Mouse (Mus musculus) CH12.LX (cell line): ENCODE measurements at regions not wholly inside any gene's neighbourhood (a gene's known extent, or its start where the extent isn't known, plus 50 kb on each side); places are given as distances from the start of the nearest gene placed in this dataset.

Experiments used
- DNase-seq: peaks from one replicate; pipeline ENCODE4 v3.0.0-alpha.2; 2013; ENCODE audit errors: extremely low read depth
- H3K27ac ChIP-seq: 2 replicates; pipeline ENCODE4 v1.5.1; 2012; ENCODE audit warnings: low read depth, mild to moderate bottlenecking, control low read depth, moderate library complexity; ENCODE audit not compliant: insufficient read depth
- H3K27me3 ChIP-seq: replicated peaks from 2 replicates; pipeline ENCODE3; 2012; ENCODE audit warnings: inconsistent platforms
- H3K36me3 ChIP-seq, 2 experiments: replicated peaks in 1 of 2; 2 replicates each; pipeline versions ENCODE3 to v1.6.1; 2012; ENCODE audit warnings: inconsistent platforms in 1 of 2, low read length in 1 of 2, mild to moderate bottlenecking in 1 of 2, mixed read lengths in 1 of 2, moderate library complexity in 1 of 2; ENCODE audit not compliant: control insufficient read depth in 1 of 2, insufficient read depth in 1 of 2
- H3K4me1 ChIP-seq, 2 experiments: 2 replicates each; pipeline ENCODE4 v1.6.1; 2012; ENCODE audit warnings: inconsistent platforms in 1 of 2, moderate library complexity in 1 of 2; ENCODE audit not compliant: insufficient read depth in 2 of 2, control insufficient read depth in 1 of 2
- H3K4me2 ChIP-seq: 2 replicates; pipeline ENCODE4 v1.6.1; 2012; ENCODE audit warnings: low read depth, mild to moderate bottlenecking, control low read depth; ENCODE audit not compliant: poor library complexity, insufficient read depth, severe bottlenecking
- H3K4me3 ChIP-seq, 3 experiments: fragments of 150-350 bp in 1 of 3; sonication (generic) in 1 of 3; replicated peaks in 1 of 3; 2 replicates each; pipeline versions ENCODE3 to v1.5.1; 2011 to 2012; ENCODE audit warnings: low read depth in 2 of 3, low read length in 2 of 3, mild to moderate bottlenecking in 2 of 3, moderate library complexity in 2 of 3, control low read depth in 1 of 3, improper control_type of control experiment in 1 of 3, inconsistent platforms in 1 of 3, mixed read lengths in 1 of 3; ENCODE audit not compliant: poor library complexity in 1 of 3
- H3K79me2 ChIP-seq: replicated peaks from 2 replicates; pipeline ENCODE4 v1.6.1; 2012; ENCODE audit warnings: mild to moderate bottlenecking, moderate library complexity; ENCODE audit not compliant: control insufficient read depth, poor library complexity, insufficient read depth, severe bottlenecking; ENCODE audit errors: extremely low read depth
- H3K9ac ChIP-seq: 2 replicates; pipeline ENCODE4 v1.6.1; 2012; ENCODE audit warnings: low read depth, mild to moderate bottlenecking, control low read depth, moderate library complexity; ENCODE audit not compliant: insufficient read depth
- H3K9me3 ChIP-seq: replicated peaks from 2 replicates; pipeline ENCODE3; 2012; ENCODE audit warnings: low read length, inconsistent platforms, mixed read lengths
- BHLHE40 ChIP-seq: IDR thresholded peaks from 2 replicates; pipeline ENCODE4 v1.6.1; 2011; ENCODE audit warnings: mild to moderate bottlenecking, low read depth, low read length, improper control_type of control experiment
- CHD1 ChIP-seq: IDR thresholded peaks from 2 replicates; pipeline ENCODE4 v1.6.1; 2012; ENCODE audit warnings: low read depth, low read length, improper control_type of control experiment, inconsistent platforms
- CHD2 ChIP-seq: IDR thresholded peaks from 2 replicates; pipeline ENCODE4 v1.6.1; 2011; ENCODE audit warnings: low read length, improper control_type of control experiment
- CTCF ChIP-seq, 2 experiments: IDR thresholded peaks in 1 of 2; conservative IDR thresholded peaks in 1 of 2; 2 replicates each; pipeline ENCODE4 v1.5.1; 2011 to 2012; ENCODE audit warnings: low read depth in 2 of 2, low read length in 2 of 2, improper control_type of control experiment in 1 of 2, inconsistent platforms in 1 of 2, mild to moderate bottlenecking in 1 of 2, moderate library complexity in 1 of 2
- GABPA ChIP-seq: IDR thresholded peaks from 2 replicates; pipeline ENCODE4 v1.6.1; 2012; ENCODE audit warnings: low read depth, low read length, improper control_type of control experiment, inconsistent platforms; ENCODE audit not compliant: insufficient replicate concordance
- IRF4 ChIP-seq: IDR thresholded peaks from 2 replicates; pipeline ENCODE4 v1.6.1; 2014; ENCODE audit warnings: low read depth, mild to moderate bottlenecking, inconsistent platforms, low read length, improper control_type of control experiment
- JUND ChIP-seq: conservative IDR thresholded peaks from 2 replicates; pipeline ENCODE4 v1.6.1; 2011; ENCODE audit warnings: low read depth, low read length, improper control_type of control experiment
- KAT2A ChIP-seq: IDR thresholded peaks from 2 replicates; pipeline ENCODE4 v1.6.1; 2012; ENCODE audit warnings: low read length, improper control_type of control experiment, inconsistent platforms; ENCODE audit not compliant: insufficient replicate concordance
- MAZ ChIP-seq: IDR thresholded peaks from 2 replicates; pipeline ENCODE4 v1.6.1; 2012; ENCODE audit warnings: low read depth, mild to moderate bottlenecking, inconsistent platforms, low read length, improper control_type of control experiment, moderate library complexity
- MEF2A ChIP-seq: IDR thresholded peaks from 2 replicates; pipeline ENCODE4 v1.6.1; 2014; ENCODE audit warnings: low read depth, mild to moderate bottlenecking, inconsistent platforms, low read length, improper control_type of control experiment, borderline replicate concordance
- MYC ChIP-seq: IDR thresholded peaks from 2 replicates; pipeline ENCODE4 v1.6.1; 2011; ENCODE audit warnings: low read depth, mild to moderate bottlenecking, improper control_type of control experiment, low read length
- NRF1 ChIP-seq: IDR thresholded peaks from 2 replicates; pipeline ENCODE4 v1.6.1; 2014; ENCODE audit warnings: low read depth, mild to moderate bottlenecking, inconsistent platforms, low read length, improper control_type of control experiment, moderate library complexity
- PAX5 ChIP-seq: IDR thresholded peaks from 2 replicates; pipeline ENCODE4 v1.6.1; 2012; ENCODE audit warnings: low read length, inconsistent platforms, mixed read lengths
- POLR2A ChIP-seq: IDR thresholded peaks from 2 replicates; pipeline ENCODE4 v1.6.1; 2011; ENCODE audit warnings: low read depth, mild to moderate bottlenecking, improper control_type of control experiment, low read length
- RCOR1 ChIP-seq: conservative IDR thresholded peaks from 2 replicates; pipeline ENCODE4 v1.6.1; 2012; ENCODE audit warnings: low read depth, mild to moderate bottlenecking, inconsistent platforms, low read length, improper control_type of control experiment
- SIN3A ChIP-seq: IDR thresholded peaks from 2 replicates; pipeline ENCODE4 v1.6.1; 2012; ENCODE audit warnings: low read length, improper control_type of control experiment, inconsistent platforms
- SMC3 ChIP-seq: IDR thresholded peaks from 2 replicates; pipeline ENCODE4 v1.6.1; 2011; ENCODE audit warnings: low read depth, low read length, improper control_type of control experiment
- TBP ChIP-seq: conservative IDR thresholded peaks from 2 replicates; pipeline ENCODE4 v1.6.1; 2011; ENCODE audit warnings: low read depth, low read length, improper control_type of control experiment
- TCF12 ChIP-seq: IDR thresholded peaks from 2 replicates; pipeline ENCODE4 v1.6.1; 2014; ENCODE audit warnings: low read depth, mild to moderate bottlenecking, inconsistent platforms, low read length, improper control_type of control experiment
- ZC3H11A ChIP-seq: IDR thresholded peaks from 2 replicates; pipeline ENCODE4 v1.6.1; 2012; ENCODE audit warnings: low read depth, mild to moderate bottlenecking, inconsistent platforms, low read length, improper control_type of control experiment
- ZKSCAN1 ChIP-seq: IDR thresholded peaks from 2 replicates; pipeline ENCODE4 v1.6.1; 2012; ENCODE audit warnings: low read depth, inconsistent platforms, low read length, improper control_type of control experiment, borderline replicate concordance
- ZMIZ1 ChIP-seq: IDR thresholded peaks from 2 replicates; pipeline ENCODE4 v1.6.1; 2012; ENCODE audit warnings: low read depth, mild to moderate bottlenecking, inconsistent platforms, low read length, improper control_type of control experiment
- ZNF384 ChIP-seq: IDR thresholded peaks from 2 replicates; pipeline ENCODE4 v1.6.1; 2012; ENCODE audit warnings: low read depth, low read length, improper control_type of control experiment, inconsistent platforms
- dilution Hi-C: fragments of 300-500 bp; cut with MboI; formaldehyde crosslinking; loops from 2 replicates; pipeline ENCODE4 v1.14.3; 2020; ENCODE audit warnings: low sequenced_read_pairs; ENCODE audit not compliant: extremely low pct_unique_long_range_greater_than_20kb, extremely low pct_ligation_motif_present
- in situ Hi-C: fragments of 300-500 bp; cut with MboI; formaldehyde crosslinking; loops from 3 replicates; pipeline ENCODE4 v1.14.3; 2019; ENCODE audit warnings: low sequenced_read_pairs, low pct_ligation_motif_present, low pct_unique_long_range_greater_than_20kb, mixed read lengths

GRCm38 (mm10) chr16:73758872-73759271, 652.8 kb downstream of the Robo2 start:
- Histone ChIP-seq H3K4me3 (no peak overlapping the region), H3K79me2 (no peaks in the 10 kb centered on the region), H3K4me1 (no peaks in the 10 kb centered on the region), H3K36me3 (no peaks in the 10 kb centered on the region), H3K27ac (no peak overlapping the region), H3K9me3 (peaks cover 60% of the 10 kb centered on the region), H3K4me2 (no peak overlapping the region), H3K9ac (no peak overlapping the region), H3K27me3 (no peaks in the 10 kb centered on the region)
- no peak for TF ChIP-seq ZNF384
- TF ChIP-seq SMC3: no peak
- no peak for TF ChIP-seq CTCF (conservative IDR thresholded peaks at IDR 0.05 in 1 of 2, IDR thresholded peaks at IDR 0.05 in 1 of 2; ENCODE audit: low read depth in 2 of 2, low read length in 2 of 2)
- TF ChIP-seq CHD1: no peak
- no peak for TF ChIP-seq IRF4
- TF ChIP-seq GABPA: no peak
- no peak for TF ChIP-seq MAZ
- no peak for TF ChIP-seq BHLHE40
- no peak for TF ChIP-seq ZMIZ1
- DNase-seq: no peak
- in situ Hi-C loops (no loop called here), dilution Hi-C loops (no loop called here)

- no peak overlapping the region for H3K9ac ChIP-seq
- peaks cover 66% of the 10 kb centered on the region for H3K9me3 ChIP-seq
- H3K27ac ChIP-seq: no peak overlapping the region
- no peaks in the 10 kb centered on the region for H3K79me2 ChIP-seq
- in situ Hi-C loops: no loop called here
- H3K36me3 ChIP-seq: no peaks in the 10 kb centered on the region
- no peak overlapping the region for H3K4me2 ChIP-seq
- TF ChIP-seq JUND: no peak
- TF ChIP-seq RCOR1: no peak
- no peak for TF ChIP-seq POLR2A
- TF ChIP-seq ZKSCAN1: no peak
- no peak for TF ChIP-seq MYC
- no peak for TF ChIP-seq PAX5
- TF ChIP-seq MEF2A: no peak
- TF ChIP-seq SIN3A: no peak
- no peak for TF ChIP-seq CHD2
- TF ChIP-seq TCF12: no peak
- no peak for TF ChIP-seq MAZ
- TF ChIP-seq TBP: no peak
- no peak for TF ChIP-seq CTCF (conservative IDR thresholded peaks at IDR 0.05 in 1 of 2, IDR thresholded peaks at IDR 0.05 in 1 of 2; ENCODE audit: low read depth in 2 of 2, low read length in 2 of 2)
- no peak for TF ChIP-seq NRF1
- TF ChIP-seq KAT2A: no peak
- TF ChIP-seq ZC3H11A: no peak
- TF ChIP-seq, all 38 proteins: peak for 0
- no peaks in the 10 kb centered on the region for H3K27me3 ChIP-seq
- dilution Hi-C loops: no loop called here
- DNase-seq: no peak
- H3K4me1 ChIP-seq: no peaks in the 10 kb centered on the region
- H3K4me3 ChIP-seq: no peak overlapping the region
These were observed 657.3 kb downstream of the Robo2 start for GRCm38 (mm10) chr16:73754302-73754701.
